Mouse (Mus musculus): ENCODE results near the gene Pmm1.

DNA sequence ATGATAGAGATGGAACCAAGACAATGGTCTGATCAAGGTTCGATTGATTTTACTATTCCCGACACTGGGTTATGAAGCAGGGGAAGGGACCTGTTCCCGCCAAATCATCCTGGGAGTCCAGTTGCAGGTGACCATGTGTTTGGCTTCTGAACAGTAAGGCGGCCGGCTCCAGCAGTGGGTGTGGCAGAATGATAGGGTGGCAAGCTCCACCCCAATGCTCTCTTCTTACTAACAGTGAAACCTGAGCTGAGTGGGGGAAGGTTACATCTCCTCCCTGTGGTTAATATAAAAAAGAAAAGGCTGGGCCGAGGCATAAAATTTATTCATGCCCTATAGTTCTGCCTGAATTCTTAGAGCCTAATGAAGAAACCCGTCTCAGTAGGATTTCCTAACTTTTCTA, 8.4 kb upstream of the Pmm1 start:
- TF ChIP-seq E2F4 (IDR thresholded peaks at IDR 0.05; ENCODE audit: insufficient read depth) (no peak), CEBPB (IDR thresholded peaks at IDR 0.05; ENCODE audit: insufficient read depth, poor library complexity, severe bottlenecking) (no peak), POLR2A (IDR thresholded peaks at IDR 0.05; ENCODE audit: insufficient read length, low read depth) (no peak)

Measured in myocyte (in vitro differentiated cells).